Mouse (Mus musculus): ENCODE data around the gene Tirap. TPM values are rescaled to one million over a fixed set of nuclear protein-coding genes. Genes with fewer than 3 reads are reported as not detected.
"Not testable (repeated sequence)": the region's sequence is repeated elsewhere in the genome, so short reads cannot be mapped to it uniquely, and the experiment has no call there.

Tirap gene
- total RNA-seq, 2 experiments from 2014 or later: 2.4 to 3.4 TPM

DNA sequence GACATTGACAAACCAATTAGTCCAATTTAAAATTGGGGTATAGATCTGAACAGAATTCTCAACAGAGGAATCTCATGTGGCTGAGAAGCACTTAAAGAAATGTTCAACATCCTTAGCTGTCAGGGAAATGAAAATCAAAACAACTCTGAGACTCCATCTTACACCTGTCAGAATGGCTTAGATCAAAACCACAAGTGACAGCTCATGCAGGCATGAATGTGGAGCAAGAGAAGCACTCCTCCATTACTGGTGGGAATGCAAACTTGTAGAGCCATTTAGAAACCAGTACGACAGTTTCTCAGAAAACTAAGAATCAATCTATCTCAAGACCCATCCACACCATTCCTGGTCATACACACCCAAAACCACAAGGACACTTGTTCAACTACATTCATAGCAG, 47.2 kb downstream of the Tirap start:
- DNase-seq (ENCODE audit: low spot score in 2 of 2): no peak

DNA sequence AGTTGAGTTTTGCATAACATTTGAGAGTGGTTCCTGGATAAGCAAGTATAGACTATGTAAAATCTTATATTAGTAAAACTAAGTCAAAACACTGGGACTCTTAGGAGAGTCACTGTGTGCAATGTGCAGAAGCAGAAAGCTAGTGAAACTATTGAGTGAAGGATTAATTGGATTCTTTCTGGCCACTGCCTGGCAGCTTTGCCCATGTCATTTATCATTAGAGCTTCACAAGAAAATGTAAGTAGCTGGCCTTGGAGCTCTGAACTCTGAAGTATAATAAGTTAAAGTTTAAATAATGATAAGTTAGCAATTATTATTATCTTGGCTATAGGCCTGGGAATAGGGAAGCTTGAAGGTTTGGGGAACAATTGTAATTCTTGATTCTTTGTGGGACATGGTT, 51.3 kb downstream of the Tirap start:
- not testable (repeated sequence) for DNase-seq (ENCODE audit: low spot score in 2 of 2)

DNA sequence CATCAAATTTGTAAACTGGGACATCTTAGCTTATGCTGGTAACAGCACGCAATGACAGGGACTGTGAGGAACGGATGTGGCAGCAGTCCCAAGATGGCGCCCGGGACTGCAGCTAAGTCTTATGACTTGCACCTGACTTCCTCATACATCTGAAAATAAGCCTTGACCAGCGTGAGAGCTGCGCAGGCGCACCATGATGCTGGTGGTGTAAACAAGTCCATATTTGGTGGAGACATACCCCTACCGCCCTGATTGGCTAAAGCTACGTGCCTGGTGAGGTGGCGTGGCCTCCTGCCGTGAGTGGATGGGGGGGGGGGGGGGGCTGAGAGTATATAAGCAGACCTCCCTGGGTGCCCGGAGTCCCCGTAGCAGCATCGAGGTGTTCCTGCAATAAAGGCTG, 52.8 kb downstream of the Tirap start:
- not testable (repeated sequence) for DNase-seq (ENCODE audit: low spot score in 2 of 2)

DNA sequence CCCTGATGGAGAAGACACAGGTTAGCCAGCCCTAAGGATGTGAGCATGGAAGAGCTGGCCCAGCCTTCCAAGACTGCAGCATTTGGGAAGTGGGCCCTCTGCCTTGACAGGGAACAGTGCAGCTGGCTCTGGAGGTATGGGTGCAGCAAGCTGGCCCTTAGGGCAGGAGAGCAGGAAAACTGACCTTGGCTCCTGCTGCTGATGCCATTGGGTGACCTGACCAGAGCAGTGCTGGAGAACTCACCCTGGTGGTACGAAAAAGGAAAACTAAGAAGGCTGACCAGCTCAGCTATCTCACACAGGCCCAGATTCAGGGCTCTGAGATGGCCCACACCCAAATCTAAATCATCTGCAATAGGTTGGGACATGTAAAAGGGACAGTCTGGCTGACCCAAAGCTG, 54.3 kb downstream of the Tirap start:
- DNase-seq (ENCODE audit: low spot score in 2 of 2): no peak

DNA sequence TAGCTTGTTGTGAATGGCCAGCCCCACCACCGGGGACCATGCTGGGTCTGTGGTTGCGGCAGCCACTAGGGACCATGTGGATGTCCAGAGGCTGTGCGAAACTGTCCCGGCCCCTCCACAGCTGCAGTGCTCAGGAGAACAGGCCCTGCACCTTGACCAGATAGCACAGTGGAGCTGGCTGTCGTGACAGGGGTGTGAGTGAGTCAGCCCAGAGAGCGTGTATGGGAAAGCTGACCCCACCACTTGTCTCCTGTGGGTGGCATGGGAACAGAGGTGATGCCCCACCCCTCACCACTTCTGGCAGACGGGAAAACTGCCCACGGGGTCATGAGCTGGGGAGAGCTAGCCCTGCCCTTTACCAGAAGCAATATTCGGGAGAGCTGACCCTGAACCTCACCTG, 55.0 kb downstream of the Tirap start:
- DNase-seq (ENCODE audit: low spot score in 2 of 2): no peak

DNA sequence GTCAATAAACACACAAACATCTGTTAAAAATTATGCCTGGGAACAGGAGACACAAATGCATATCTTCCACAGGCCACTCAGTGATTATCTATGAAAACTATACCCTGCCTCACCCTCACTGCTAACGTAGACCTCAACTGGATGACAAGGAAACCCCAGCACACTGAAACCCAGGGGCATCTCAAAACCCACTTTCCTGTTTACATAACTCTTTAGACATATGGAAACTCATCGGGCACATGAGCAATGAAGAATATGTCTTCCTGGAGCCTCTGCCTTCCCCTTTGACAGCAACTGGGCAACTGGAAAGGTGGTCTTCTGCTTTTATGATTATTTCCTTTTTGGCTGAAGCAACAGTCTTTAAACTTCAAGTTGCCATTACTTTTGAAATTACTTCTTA, 57.9 kb downstream of the Tirap start:
- no peak for DNase-seq (ENCODE audit: low spot score in 2 of 2)

DNA sequence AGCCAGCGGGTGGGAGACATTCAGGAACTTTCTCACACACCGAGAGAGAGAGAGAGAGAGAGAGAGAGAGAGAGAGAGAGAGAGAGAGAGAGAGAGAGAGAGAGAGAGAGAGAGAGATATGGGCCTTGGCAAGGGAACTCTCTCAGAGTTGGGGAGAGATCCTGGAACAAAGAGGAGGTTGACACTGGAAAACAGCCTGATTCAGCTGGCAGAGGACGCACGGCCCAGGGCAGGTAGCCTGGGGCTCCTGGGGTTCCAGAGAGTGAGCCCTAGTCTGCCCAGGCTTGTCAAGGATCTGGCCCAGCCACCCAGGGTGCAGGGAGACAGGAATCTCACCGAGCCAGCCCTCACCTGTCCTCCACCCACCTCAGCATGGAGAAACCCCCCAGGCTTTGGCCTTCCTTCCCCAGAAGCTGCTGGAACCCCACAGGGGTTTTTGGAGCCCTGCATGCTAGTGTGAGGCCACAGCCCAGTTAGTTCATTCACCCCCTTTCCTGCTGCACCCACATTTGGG, 60.8 kb downstream of the Tirap start:
- DNase-seq (ENCODE audit: low spot score in 2 of 2): no peak

DNA sequence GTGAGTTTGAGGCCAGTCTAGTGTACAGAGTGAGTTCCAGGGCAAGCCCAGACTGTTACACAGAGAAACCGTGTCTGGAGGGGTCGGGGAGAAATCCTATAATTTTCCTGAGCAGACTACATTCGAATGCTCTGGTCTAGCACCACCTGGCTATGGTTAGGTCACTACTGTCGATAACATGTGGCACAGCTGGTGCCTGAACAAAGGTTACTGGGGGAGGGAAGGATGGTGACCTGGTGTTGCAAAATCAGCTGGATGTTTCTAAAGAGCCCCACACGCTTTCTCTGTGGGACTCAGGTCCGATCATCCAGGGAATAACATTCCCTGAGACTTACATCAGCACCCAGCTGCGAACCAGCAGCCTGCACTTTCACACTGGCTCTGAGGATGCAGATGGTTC, 62.1 kb downstream of the Tirap start:
- no peak for DNase-seq (ENCODE audit: low spot score in 2 of 2)

DNA sequence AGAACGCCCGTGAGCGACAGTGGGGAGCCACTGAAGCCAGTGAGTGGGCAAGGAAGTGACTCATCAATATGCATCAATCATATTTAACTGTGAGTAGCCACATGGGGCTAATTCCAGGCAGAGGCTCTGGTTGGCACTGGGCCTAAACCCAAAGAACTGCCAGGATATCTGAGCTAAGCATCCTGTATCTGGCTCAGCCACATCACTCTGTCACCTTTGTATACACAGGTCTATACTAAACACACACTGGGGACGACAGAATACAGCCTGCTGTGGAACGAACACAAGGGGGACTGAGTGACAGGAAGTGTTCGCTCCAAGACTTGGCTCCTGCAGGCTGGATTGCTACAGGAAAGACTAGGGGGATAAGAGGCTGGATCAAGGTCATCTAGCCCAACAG, 64.5 kb downstream of the Tirap start:
- DNase-seq (ENCODE audit: low spot score in 2 of 2): no peak

Other genes with a start within 250 kb of the Tirap start
- 10 to 100 TPM; 18.8 to 22.1 TPM for gene St3gal4, start 81.0 kb downstream of the Tirap start, total RNA-seq (2021)
- gene Dcps, start 24.2 kb downstream of the Tirap start, total RNA-seq (2021): 10 to 100 TPM; 15.3 to 19.7 TPM
- gene Srpr, start 116 bp downstream of the Tirap start, total RNA-seq (2021): 10 to 100 TPM; 53.9 to 58.0 TPM
- 10 to 100 TPM; 43.2 to 43.7 TPM for gene Foxred1, start 10.8 kb upstream of the Tirap start, total RNA-seq (2021)
- 10 to 100 TPM; 25.7 to 26.7 TPM for gene Fam118b, start 67.5 kb upstream of the Tirap start, total RNA-seq (2021)
- 10 to 100 TPM; 10.6 to 10.7 TPM for gene Rpusd4, start 67.6 kb upstream of the Tirap start, total RNA-seq (2021)
- 10 to 100 TPM in 1 of 2 experiments, 1 to 10 TPM in 1; 9.8 to 11.5 TPM for gene Cdon, start 220.8 kb upstream of the Tirap start, total RNA-seq (2021)